Mouse (Mus musculus) E14TG2a.4 (cell line): ENCODE measurements around the gene Pisd.

Experiments
- CTCF ChIP-seq: conservative IDR thresholded peaks from 2 replicates; pipeline ENCODE4 v1.5.1; 2014; ENCODE audit warnings: low read length
- NANOG ChIP-seq: IDR thresholded peaks from 2 replicates; pipeline ENCODE4 v1.6.1; 2014; ENCODE audit warnings: borderline replicate concordance, low read length, mixed read lengths

DNA sequence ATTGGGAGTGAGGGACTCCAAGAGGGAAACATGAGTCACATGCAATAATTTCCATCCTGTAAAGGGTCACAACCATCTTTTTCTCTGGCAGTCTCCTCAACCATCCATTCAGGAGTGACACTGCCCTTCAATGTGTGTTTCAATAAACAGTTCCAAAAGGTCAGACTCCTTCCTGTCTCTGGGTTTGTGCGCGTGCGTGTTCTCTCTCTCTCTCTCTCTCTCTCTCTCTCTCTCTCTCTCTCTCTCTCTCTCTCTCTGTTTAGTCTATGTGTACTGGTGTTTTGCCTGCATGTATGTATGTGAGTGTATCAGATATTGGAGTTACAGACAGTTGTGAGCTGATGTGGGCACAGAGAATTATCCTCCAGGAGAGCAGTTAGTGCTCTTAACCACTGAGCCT is 18.4 kb downstream of the Pisd start:
- TF ChIP-seq CTCF (no peak), NANOG (no peak)
